Mouse (Mus musculus) myocyte (in vitro differentiated cells): Measurements from ENCODE around the gene Napa.

Source experiments
- POLR2A ChIP-seq: IDR thresholded peaks from one replicate; pipeline ENCODE4 v1.6.1; 2011; ENCODE audit warnings: low read depth, mild to moderate bottlenecking, control low read depth, moderate library complexity; ENCODE audit not compliant: insufficient read length
- TCF12 ChIP-seq: IDR thresholded peaks from one replicate; pipeline ENCODE4 v1.6.1; 2011; ENCODE audit warnings: mild to moderate bottlenecking, control low read depth; ENCODE audit not compliant: poor library complexity, insufficient read depth, severe bottlenecking

GRCm38 (mm10) chr7:16071906-16072305 is 26.4 kb upstream of the Napa start:
- TF ChIP-seq TCF12, result no peak
- TF ChIP-seq POLR2A, result no peak
